9 mouse cellular contexts compared by ENCODE assay signal in genomic region chr19:5925311-5925855, GRCm38 (mm10). TPM values are rescaled to one million over a fixed set of nuclear protein-coding genes. Genes with fewer than 3 reads are reported as not detected.
DNase-seq lines count a peak whose midpoint lies in the region; ATAC-seq and TF ChIP-seq lines count a peak whose summit lies in the region.
"Had no signal": no experiment of that assay in that cellular context is flagged by ENCODE, and none has a peak within 500 bp of the region (broad histone marks: within the 10 kb centered on the region; RNA-seq: fewer than 3 reads in every experiment).

No protein-coding gene starts in this region.

- 27% methylated on average over 11 of the region's 11 CpGs for WGBS in lung, embryonic 14.5 days
- 20% methylated on average over 11 of the region's 11 CpGs for WGBS in embryonic facial prominence, embryonic 14.5 days
- WGBS in intestine, embryonic 16.5 days: 29% methylated on average over 11 of the region's 11 CpGs
- 30% methylated on average over 11 of the region's 11 CpGs for WGBS in neural tube, embryonic 13.5 days

- H3K27ac ChIP-seq in lung, embryonic 14.5 days (ENCODE audit: low read depth): peak overlapping the region; percentile 93; the same call in 1 of the 2 replicates
- no peak overlapping the region; the same call in none of the 2 replicates for H3K27ac ChIP-seq in embryonic facial prominence, embryonic 14.5 days (replicated peaks; ENCODE audit: low read depth, low read length)
- peak overlapping the region; percentile 67 for H3K27ac ChIP-seq in intestine, embryonic 16.5 days (ENCODE audit: low read length)
- 0 out of 2 replicates have a peak overlapping the region, but pooled peaks have one; percentile 83 for H3K27ac ChIP-seq in neural tube, embryonic 13.5 days (replicated peaks)

- peak overlapping the region; percentile 1; the same call in 1 of the 2 replicates for H3K9ac ChIP-seq in lung, embryonic 14.5 days
- peak overlapping the region; percentile 26; the same call in 1 of the 2 replicates for H3K9ac ChIP-seq in embryonic facial prominence, embryonic 14.5 days (ENCODE audit: low read depth, low read length)
- peak overlapping the region; percentile 41 for H3K9ac ChIP-seq in intestine, embryonic 16.5 days (ENCODE audit: low read depth, low read length)
- H3K9ac ChIP-seq in neural tube, embryonic 13.5 days: peak overlapping the region; percentile 60

- H3K36me3 ChIP-seq in lung, embryonic 14.5 days (ENCODE audit: insufficient read depth): no peaks in the 10 kb centered on the region
- H3K36me3 ChIP-seq in embryonic facial prominence, embryonic 14.5 days (ENCODE audit: control insufficient read depth, insufficient read depth, low read length): no peaks in the 10 kb centered on the region
- 0 out of 2 replicates have a peak, but pooled peaks cover 2% of the 10 kb centered on the region for H3K36me3 ChIP-seq in intestine, embryonic 16.5 days (ENCODE audit: control insufficient read depth, insufficient read depth, low read length)
- H3K36me3 ChIP-seq in neural tube, embryonic 13.5 days: no peaks in the 10 kb centered on the region

- no peaks in the 10 kb centered on the region for H3K9me3 ChIP-seq in lung, embryonic 14.5 days (ENCODE audit: low read depth, low read length)
- no peaks in the 10 kb centered on the region for H3K9me3 ChIP-seq in embryonic facial prominence, embryonic 14.5 days (ENCODE audit: control insufficient read depth, low read length)
- no peaks in the 10 kb centered on the region for H3K9me3 ChIP-seq in intestine, embryonic 16.5 days (ENCODE audit: control insufficient read depth, low read length)
- H3K9me3 ChIP-seq in neural tube, embryonic 13.5 days: no peaks in the 10 kb centered on the region

- H3K4me1 ChIP-seq in lung, embryonic 14.5 days (ENCODE audit: insufficient read depth): peaks cover 37% of the 10 kb centered on the region
- H3K4me1 ChIP-seq in embryonic facial prominence, embryonic 14.5 days (ENCODE audit: control insufficient read depth, insufficient read depth, low read length): peaks cover 21% of the 10 kb centered on the region
- H3K4me1 ChIP-seq in intestine, embryonic 16.5 days (ENCODE audit: control insufficient read depth, insufficient read depth, low read length): peaks cover 50% of the 10 kb centered on the region
- peaks cover 51% of the 10 kb centered on the region for H3K4me1 ChIP-seq in neural tube, embryonic 13.5 days (replicated peaks)

- DNase-seq in lung, embryonic 14.5 days: no peak
- no peak for DNase-seq in lung, postnatal 10 days
- no peak for DNase-seq in embryonic facial prominence, embryonic 14.5 days (ENCODE audit: low spot score)
- no peak for DNase-seq in gastrocnemius, postnatal 14 days
- DNase-seq in left cerebral cortex, postnatal 4 days: no peak
- no peak for DNase-seq in yolk sac, embryonic 10.5 days (ENCODE audit: low spot score)

- peak overlapping the region; percentile 64 for H3K4me3 ChIP-seq in lung, embryonic 14.5 days (ENCODE audit: low read depth, low read length)
- peak overlapping the region; percentile 63 for H3K4me3 ChIP-seq in embryonic facial prominence, embryonic 14.5 days (ENCODE audit: low read depth, low read length)
- peak overlapping the region; percentile 71 for H3K4me3 ChIP-seq in intestine, embryonic 16.5 days (ENCODE audit: low read length)
- H3K4me3 ChIP-seq in neural tube, embryonic 13.5 days: peak overlapping the region; percentile 59

- intact Hi-C loops in gastrocnemius, postnatal 14 days (cut with DNase I; ENCODE audit: low total_unique reads): no loop called here
- intact Hi-C loops in left cerebral cortex, postnatal 4 days (cut with DNase I): no loop called here

- peak overlapping the region; percentile 96 for H3K4me2 ChIP-seq in lung, embryonic 14.5 days
- peak overlapping the region; percentile 96 for H3K4me2 ChIP-seq in embryonic facial prominence, embryonic 14.5 days (ENCODE audit: low read depth, low read length)
- peak overlapping the region; percentile 56 for H3K4me2 ChIP-seq in intestine, embryonic 16.5 days (ENCODE audit: low read depth, low read length)
- peak overlapping the region; percentile 82 for H3K4me2 ChIP-seq in neural tube, embryonic 13.5 days

- no peak for ATAC-seq in lung, embryonic 14.5 days (ENCODE audit: insufficient read depth)
- ATAC-seq in embryonic facial prominence, embryonic 14.5 days (ENCODE audit: low read depth): no peak
- ATAC-seq in intestine, embryonic 16.5 days: no peak
- ATAC-seq in neural tube, embryonic 13.5 days (ENCODE audit: low read depth): no peak

- TF ChIP-seq CTCF in lung, embryonic 14.5 days (IDR thresholded peaks at IDR 0.05; ENCODE audit: low read depth): no peak

- no peaks in the 10 kb centered on the region for H3K27me3 ChIP-seq in lung, embryonic 14.5 days (ENCODE audit: insufficient read depth, low read length)
- H3K27me3 ChIP-seq in embryonic facial prominence, embryonic 14.5 days (replicated peaks; ENCODE audit: control insufficient read depth, insufficient read depth, low read length): no peaks in the 10 kb centered on the region; the same call in 1 of the 2 replicates
- H3K27me3 ChIP-seq in intestine, embryonic 16.5 days (replicated peaks; ENCODE audit: control insufficient read depth, insufficient read depth, low read length): no peaks in the 10 kb centered on the region
- H3K27me3 ChIP-seq in neural tube, embryonic 13.5 days: peaks cover 12% of the 10 kb centered on the region

RNA-seq across cellular contexts. Expression of gene Cdc42ep2, which starts 0.8 kb away (rescaled TPM):
- polyA plus RNA-seq in lung, embryonic 14.5 days (2014; fragmentation: Nextera tagmentation; extraction: Ambion mirVana): 9.8 and 9.9 TPM in 2 replicates
- polyA plus RNA-seq in embryonic facial prominence, embryonic 14.5 days (2014; fragmentation: Nextera tagmentation; extraction: Ambion mirVana): 14.0 and 16.2 TPM in 2 replicates
- 14.7 and 15.1 TPM in 2 replicates for polyA plus RNA-seq in intestine, embryonic 16.5 days (2015; fragmentation: Nextera tagmentation; extraction: Ambion mirVana)
- polyA plus RNA-seq in neural tube, embryonic 13.5 days (2015; fragmentation: Nextera tagmentation; extraction: Ambion mirVana): 11.8 and 13.5 TPM in 2 replicates
- 10 to 100 TPM; 14.4 to 18.3 TPM for total RNA-seq in gastrocnemius, postnatal 14 days (2021)
- 10 to 100 TPM; 11.2 to 14.2 TPM for total RNA-seq in left cerebral cortex, postnatal 4 days (2021)
- total RNA-seq: hematopoietic stem cell, adult 5-6 weeks had no signal

RNA-seq across cellular contexts. Expression of gene Dpf2, which starts 12.6 kb away (rescaled TPM):
- 147 and 162 TPM in 2 replicates for polyA plus RNA-seq in lung, embryonic 14.5 days (2014; fragmentation: Nextera tagmentation; extraction: Ambion mirVana)
- polyA plus RNA-seq in embryonic facial prominence, embryonic 14.5 days (2014; fragmentation: Nextera tagmentation; extraction: Ambion mirVana): 124 and 143 TPM in 2 replicates
- 109 and 119 TPM in 2 replicates for polyA plus RNA-seq in intestine, embryonic 16.5 days (2015; fragmentation: Nextera tagmentation; extraction: Ambion mirVana)
- 117 and 135 TPM in 2 replicates for polyA plus RNA-seq in neural tube, embryonic 13.5 days (2015; fragmentation: Nextera tagmentation; extraction: Ambion mirVana)
- total RNA-seq in gastrocnemius, postnatal 14 days (2021): 10 to 100 TPM; 71.9 to 78.2 TPM
- total RNA-seq in left cerebral cortex, postnatal 4 days (2021): 10 to 100 TPM; 76.1 to 84.1 TPM

RNA-seq across cellular contexts. Expression of gene Tigd3, which starts 31.4 kb away (rescaled TPM):
- 2.7 and 3.8 TPM in 2 replicates for polyA plus RNA-seq in lung, embryonic 14.5 days (2014; fragmentation: Nextera tagmentation; extraction: Ambion mirVana)
- 1.4 and 2.0 TPM in 2 replicates for polyA plus RNA-seq in embryonic facial prominence, embryonic 14.5 days (2014; fragmentation: Nextera tagmentation; extraction: Ambion mirVana)
- polyA plus RNA-seq in intestine, embryonic 16.5 days (2015; fragmentation: Nextera tagmentation; extraction: Ambion mirVana): 1.5 and 1.7 TPM in 2 replicates
- 11.1 and 11.4 TPM in 2 replicates for polyA plus RNA-seq in neural tube, embryonic 13.5 days (2015; fragmentation: Nextera tagmentation; extraction: Ambion mirVana)
- under 1 TPM; 0.42 to 0.66 TPM for total RNA-seq in gastrocnemius, postnatal 14 days (2021)
- 10 to 100 TPM; 10.2 to 11.7 TPM for total RNA-seq in left cerebral cortex, postnatal 4 days (2021)

RNA-seq across cellular contexts. Expression of gene Pola2, which starts 38.6 kb away (rescaled TPM):
- 88.7 and 89.3 TPM in 2 replicates for polyA plus RNA-seq in lung, embryonic 14.5 days (2014; fragmentation: Nextera tagmentation; extraction: Ambion mirVana)
- polyA plus RNA-seq in embryonic facial prominence, embryonic 14.5 days (2014; fragmentation: Nextera tagmentation; extraction: Ambion mirVana): 59.1 and 65.2 TPM in 2 replicates
- 58.4 and 61.7 TPM in 2 replicates for polyA plus RNA-seq in intestine, embryonic 16.5 days (2015; fragmentation: Nextera tagmentation; extraction: Ambion mirVana)
- 20.8 and 24.8 TPM in 2 replicates for polyA plus RNA-seq in neural tube, embryonic 13.5 days (2015; fragmentation: Nextera tagmentation; extraction: Ambion mirVana)
- total RNA-seq in gastrocnemius, postnatal 14 days (2021): 10 to 100 TPM; 10.9 to 13.2 TPM
- 10 to 100 TPM; 14.3 to 16.4 TPM for total RNA-seq in left cerebral cortex, postnatal 4 days (2021)

RNA-seq across cellular contexts. Expression of gene Slc25a45, which starts 47.8 kb away (rescaled TPM):
- polyA plus RNA-seq in lung, embryonic 14.5 days (2014; fragmentation: Nextera tagmentation; extraction: Ambion mirVana): 2.4 TPM in 2 replicates
- polyA plus RNA-seq in embryonic facial prominence, embryonic 14.5 days (2014; fragmentation: Nextera tagmentation; extraction: Ambion mirVana): 2.8 and 3.0 TPM in 2 replicates
- 3.4 and 4.1 TPM in 2 replicates for polyA plus RNA-seq in intestine, embryonic 16.5 days (2015; fragmentation: Nextera tagmentation; extraction: Ambion mirVana)
- 1.6 and 2.3 TPM in 2 replicates for polyA plus RNA-seq in neural tube, embryonic 13.5 days (2015; fragmentation: Nextera tagmentation; extraction: Ambion mirVana)
- total RNA-seq in gastrocnemius, postnatal 14 days (2021): 1 to 10 TPM; 2.1 to 2.3 TPM
- 1 to 10 TPM; 1.4 to 2.0 TPM for total RNA-seq in left cerebral cortex, postnatal 4 days (2021)

Comparison
In these comparisons a context has a peak if more than half of its experiments do, and no peak if none do; other contexts are left out.
1. H3K9ac ChIP-seq: peak in every context shown above with its lines; median percentile 60 in neural tube, embryonic 13.5 days; 41 in intestine, embryonic 16.5 days; 26 in embryonic facial prominence, embryonic 14.5 days; 1 in lung, embryonic 14.5 days.